Mouse (Mus musculus) left cerebral cortex, postnatal 36 days (tissue): ENCODE measurements around the gene Eif3k. TPM values are rescaled to one million over a fixed set of nuclear protein-coding genes. Genes with fewer than 3 reads are reported as not detected.
"Not testable (repeated sequence)": the region's sequence is repeated elsewhere in the genome, so short reads cannot be mapped to it uniquely, and the experiment has no call there.

Experiments used
- DNase-seq, 2 experiments: peaks; one replicate each; pipeline ENCODE4 v3.0.0; 2021 to 2022; ENCODE audit warnings: low spot score in 2 of 2, mixed read lengths in 1 of 2
- intact Hi-C: fragments of 180-260 bp; cut with DNase I; formaldehyde crosslinking; loops from one replicate; pipeline ENCODE4 v1.15.1; 2025
- total RNA-seq, 2 experiments: library from RNA; stranded (reverse); gene quantifications; 2 replicates each; pipeline ENCODE4 v1.2.3; 2021

Eif3k gene
- total RNA-seq, 2 experiments from 2014 or later = 169 to 194 TPM

DNA sequence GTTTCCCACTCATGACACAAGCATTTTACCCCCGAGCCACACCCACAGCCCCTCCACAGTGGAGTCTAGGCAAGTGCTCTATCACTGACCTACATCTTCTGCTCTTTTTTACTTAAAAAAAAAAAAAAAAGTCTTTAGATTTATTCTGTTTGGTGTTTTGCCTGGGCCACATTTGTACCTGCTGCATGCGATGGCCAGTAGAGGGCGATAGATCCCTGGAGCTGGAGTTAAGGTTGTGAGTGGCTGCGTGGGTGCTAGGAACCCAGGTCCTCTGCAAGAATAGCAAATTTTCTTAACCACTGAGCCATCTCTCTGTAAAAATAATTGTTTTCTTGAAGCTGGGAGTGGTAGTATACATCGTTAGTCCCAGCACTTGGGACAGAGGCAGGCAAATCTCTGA lies 10.0 kb upstream of the Eif3k start:
- DNase-seq = no peak
- intact Hi-C loops = no loop called here

DNA sequence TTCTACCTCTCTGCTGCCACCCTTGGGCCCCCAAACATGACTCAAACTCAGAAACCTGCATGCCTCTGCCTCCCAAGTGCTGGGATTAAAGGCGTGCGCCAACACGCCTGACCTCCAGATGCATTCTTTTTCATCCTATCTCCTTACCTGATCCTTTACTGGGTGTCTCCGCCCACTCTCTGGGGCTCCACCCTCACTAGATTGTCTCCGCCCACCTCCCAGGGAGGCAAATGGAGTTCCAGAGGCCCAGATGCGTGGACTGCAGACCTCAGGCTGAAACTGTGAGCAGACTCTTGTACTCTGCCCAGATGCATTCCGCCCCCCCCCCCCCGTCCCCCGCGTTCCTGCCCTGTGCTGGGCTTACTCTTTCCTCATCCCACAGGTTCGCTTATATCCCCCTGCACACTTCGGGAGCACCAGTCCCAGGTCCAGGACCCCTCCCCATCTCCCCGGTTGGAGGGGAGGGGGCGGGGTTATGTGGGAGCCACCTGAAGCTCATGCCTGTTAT lies 9.2 kb upstream of the Eif3k start:
- intact Hi-C loops = no loop called here
- no peak for DNase-seq

DNA sequence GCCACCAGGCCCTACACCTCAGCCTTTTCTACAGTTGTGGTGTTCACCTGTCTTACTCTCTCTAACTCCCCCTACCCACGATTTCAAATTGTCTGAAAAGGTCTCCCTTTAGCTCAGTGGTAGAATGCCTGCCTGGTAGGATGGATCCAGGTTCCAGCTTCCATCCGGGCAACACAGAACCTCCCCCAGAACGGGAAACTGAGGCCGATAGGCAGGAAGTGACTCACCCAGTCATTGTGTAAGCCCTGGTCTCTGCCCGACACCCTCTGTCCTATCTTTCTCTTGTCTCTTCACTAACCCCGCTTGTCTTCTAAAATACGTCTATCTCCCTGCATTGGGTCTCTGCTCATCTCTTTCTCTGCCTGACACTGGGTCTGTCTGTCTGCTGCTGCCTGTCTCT lies 3.5 kb upstream of the Eif3k start:
- intact Hi-C loops = no loop called here
- DNase-seq = no peak

DNA sequence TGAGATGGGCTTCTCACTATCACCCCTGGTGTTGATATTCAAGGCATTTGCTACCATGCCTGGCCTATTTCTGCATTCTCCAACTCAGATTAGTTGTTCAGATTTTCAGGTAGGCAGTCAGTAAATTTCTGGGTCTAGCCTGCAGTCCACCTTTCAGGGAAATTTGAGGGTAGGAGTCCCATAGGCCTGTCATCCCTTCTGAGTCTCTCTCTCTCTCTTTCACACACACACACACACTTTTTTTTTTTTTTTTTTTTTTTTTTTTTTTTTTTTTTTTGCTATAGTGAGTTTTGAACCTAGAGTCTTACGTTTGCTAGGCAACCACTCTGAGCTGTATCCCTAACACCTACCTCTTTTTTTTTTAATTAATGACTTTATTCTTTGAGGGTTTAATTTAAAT lies 2.8 kb upstream of the Eif3k start:
- intact Hi-C loops = no loop called here
- no peak for DNase-seq

DNA sequence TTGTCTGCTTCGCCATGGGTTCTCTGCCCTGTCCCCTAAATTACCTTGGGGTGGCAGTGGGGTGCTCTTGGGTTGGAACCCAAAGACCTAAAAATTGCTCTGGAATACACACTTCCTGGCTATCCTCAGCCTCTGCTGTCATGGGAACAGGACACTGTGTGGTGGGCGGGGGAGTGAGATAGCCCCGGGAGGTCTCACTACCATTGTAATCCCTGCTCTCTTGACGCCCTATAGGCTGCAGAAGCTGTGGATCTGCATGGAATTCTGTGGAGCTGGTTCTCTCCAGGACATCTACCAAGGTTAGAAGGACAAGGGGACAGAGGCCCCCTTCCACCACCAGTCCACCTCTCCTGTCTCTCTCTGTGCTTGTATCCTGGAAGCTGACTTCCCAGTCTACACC lies 2.2 kb upstream of the Eif3k start:
- intact Hi-C loops = no loop called here
- no peak for DNase-seq

DNA sequence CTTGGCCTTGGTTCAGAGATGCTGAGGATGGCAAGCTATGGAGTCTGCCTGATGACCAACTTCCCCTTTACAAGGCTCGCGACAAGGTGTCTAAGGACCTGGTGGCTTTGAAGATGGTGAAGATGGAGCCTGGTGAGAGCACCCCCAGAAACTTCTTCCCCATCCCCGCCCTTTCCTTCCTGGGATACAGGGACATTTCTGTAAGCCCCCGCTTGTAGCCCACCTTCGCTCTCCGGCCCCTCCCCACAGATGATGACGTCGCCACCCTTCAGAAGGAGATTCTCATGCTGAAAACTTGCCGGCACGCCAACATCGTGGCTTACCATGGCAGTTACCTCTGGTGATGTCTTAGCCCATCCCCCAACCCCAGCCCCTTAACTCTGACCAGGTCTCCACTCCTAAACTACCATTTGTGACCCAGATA lies 1.5 kb upstream of the Eif3k start:
- no peak for DNase-seq
- intact Hi-C loops = no loop called here

DNA sequence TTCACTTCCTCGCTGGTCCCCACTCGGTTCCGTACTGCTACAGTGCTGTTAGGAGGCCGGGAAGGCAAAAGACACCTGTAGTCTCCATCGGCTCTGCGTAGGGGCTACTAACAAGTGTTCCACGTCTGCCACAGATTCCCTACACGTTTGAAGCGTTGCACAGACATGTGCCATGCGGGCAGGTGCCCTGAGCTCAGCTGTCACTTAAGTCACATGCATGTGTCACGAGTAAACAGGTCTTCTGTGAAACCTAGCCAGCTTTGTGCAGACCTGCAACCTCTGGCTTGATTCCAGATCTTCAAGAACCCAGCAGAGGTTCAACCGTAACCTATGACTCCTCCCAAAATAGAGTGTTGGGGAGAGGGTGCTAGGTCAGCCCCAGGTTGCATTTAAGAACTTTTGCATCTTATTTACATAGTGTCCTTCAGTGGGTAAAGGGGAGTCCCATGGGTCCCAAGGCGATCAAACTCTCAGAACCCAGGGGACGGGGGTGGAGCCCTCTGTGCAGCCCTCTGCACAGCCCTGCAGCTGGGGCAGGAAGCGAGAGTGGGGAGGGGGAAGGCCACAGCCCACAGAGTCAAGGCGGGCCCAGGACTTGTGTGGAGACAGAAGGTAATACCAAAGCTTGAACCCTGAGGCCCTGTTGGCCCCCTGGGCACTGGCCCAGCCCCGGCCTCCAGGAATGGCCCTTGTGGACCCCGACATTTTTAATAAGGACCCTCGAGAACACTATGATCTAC lies 780 bp upstream of the Eif3k start:
- no peak for DNase-seq
- intact Hi-C loops = no loop called here

DNA sequence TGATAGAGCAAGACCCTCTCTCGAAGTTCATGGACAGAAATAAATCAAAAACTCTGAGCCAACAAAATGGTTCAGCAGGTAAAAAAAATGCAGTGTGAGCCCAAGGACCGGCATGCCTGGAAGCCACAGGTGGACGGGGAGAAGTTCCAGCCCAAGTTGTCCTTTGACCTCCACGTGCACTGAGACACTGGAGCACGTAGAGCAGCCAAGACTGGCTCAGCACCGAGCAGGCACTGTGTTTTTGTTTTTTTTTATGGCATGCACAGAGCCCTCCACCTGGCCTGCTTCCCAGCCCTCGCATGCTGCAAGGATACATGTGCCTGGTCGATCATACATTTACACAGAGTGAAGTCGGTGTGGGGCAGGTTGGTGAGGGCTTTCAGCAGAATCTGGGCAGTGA lies 4.1 kb downstream of the Eif3k start:
- no peak for DNase-seq
- intact Hi-C loops = no loop called here

DNA sequence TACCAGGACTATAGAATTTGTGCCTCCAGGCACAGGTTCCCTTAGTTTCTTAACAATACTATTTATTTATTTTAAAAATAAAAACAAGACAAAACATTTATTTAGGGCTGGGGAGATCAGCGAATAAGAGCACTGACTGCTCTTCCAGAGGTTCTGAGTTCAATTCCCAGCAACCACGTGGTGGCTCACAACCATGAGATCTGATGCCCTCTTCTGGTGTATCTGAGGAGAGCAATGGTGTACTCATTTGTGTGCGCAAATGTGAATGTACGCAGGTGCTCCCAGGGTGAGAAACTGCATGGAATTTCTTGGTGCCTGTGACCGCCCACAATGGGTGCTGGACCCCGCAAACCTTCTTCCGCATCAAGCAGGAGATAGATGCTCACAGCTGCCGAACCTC lies 8.6 kb downstream of the Eif3k start:
- intact Hi-C loops = loop anchor here (5.0 kb wide), 1 partner anchor 176 kb away; no protein-coding TSS in a partner anchor
- no peak for DNase-seq

DNA sequence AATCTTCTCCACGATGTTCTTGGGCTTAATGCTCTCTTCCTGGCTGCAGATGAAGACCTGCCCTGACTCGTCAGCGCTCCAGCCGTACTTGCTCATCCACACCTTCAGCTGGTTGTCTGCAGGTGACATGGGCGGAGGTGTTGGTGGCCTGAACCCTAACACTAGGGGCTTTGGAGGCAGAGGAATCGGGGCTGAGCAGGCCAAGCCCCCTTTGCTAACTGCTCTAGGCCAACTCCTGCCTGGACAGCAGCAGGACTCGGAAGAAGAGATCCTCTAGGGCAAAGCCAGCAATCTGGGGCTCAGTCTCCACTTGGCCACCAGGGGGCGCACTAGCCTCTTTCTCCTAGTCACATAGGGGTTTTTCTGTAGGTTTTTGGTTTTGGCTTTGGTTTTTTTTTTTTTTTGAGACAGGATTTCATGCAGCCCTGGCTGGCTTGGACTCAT lies 9.1 kb downstream of the Eif3k start:
- intact Hi-C loops = loop anchor here (5.0 kb wide), 1 partner anchor 175 kb away; no protein-coding TSS in a partner anchor

DNA sequence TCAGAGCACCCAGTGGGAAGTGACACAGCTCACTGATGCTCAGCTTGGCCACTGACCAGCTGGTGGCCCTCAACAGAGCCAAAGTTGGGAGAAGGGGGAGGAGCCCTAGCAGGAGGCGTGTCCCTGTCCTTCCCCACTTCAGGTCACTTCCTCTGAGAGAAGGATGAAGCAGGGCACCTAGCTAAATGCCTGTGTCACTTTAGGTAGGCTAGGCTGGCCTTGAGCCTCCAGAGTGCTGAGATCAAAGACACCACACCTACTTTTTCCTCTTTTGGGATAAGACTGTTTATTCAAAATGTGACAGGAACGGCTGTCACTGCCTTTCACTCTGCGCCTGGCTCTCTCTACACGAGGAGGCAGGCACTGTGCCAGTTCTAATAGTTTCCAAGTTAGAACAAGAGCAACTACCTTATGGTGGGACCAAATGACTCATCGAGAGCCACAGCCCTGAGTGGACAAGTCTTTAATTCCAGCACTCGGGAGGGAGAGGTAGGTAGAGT lies 9.8 kb downstream of the Eif3k start:
- DNase-seq = no peak
- intact Hi-C loops = loop anchor here (5.0 kb wide), 1 partner anchor 175 kb away; no protein-coding TSS in a partner anchor

More for the DNA sequence above, 9.1 kb downstream of the Eif3k start:
- peak; percentile 61 to 71 for DNase-seq

DNA sequence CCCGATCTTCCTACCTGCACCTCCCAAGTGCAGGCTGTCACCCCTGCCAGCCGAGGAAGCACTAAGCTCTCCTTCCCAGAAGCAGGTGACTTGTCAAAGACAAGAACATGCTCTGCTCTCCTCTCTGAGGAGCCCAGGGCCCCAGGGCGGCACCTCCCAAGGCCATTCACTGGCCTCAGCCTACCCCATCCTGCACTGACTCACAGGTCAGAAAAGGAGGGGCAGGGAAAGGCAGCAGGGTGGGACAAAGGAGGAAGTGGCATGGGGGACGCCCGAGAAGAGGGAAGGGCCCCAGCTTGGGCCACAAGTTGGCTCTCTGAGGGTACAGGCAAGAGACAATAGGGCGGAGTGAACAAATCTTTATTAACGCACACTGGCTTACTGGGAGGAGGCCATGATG lies 10.6 kb downstream of the Eif3k start:
- intact Hi-C loops = loop anchor here (5.0 kb wide), 1 partner anchor 174 kb away; no protein-coding TSS in a partner anchor
- no peak for DNase-seq

DNA sequence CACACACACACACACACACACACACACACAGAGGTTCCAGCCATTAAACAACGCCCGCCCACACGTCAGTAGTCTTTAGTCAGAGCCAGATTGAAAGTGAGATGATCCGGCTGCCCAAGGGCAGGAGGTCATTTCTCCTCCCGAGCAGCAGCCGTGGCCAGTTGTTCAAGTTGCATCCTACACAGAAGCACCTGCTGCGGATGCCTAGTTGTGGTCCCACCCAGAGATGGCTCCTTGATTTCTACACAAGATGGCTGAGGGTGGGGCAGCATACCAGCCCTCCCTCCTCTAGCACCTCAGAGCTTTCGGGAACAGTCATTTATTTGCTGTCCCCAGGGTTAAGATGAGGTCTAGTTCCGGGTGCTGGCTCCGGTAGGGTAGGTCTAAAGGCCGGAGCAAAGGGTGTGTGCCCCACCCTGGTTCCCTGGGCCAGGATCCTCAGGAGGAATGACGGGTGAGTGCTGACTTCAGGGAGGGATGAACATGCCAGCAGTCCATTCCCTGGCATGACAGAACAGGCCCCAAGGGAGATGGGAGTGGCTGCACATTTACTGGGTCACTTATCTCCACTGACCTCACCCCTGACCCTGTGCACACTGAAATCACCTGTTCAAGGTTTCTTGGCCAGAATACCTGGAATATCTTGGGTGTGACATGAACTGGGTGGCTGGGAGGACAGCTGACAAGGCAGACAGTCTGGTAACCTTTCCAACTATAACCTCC lies 11.8 kb downstream of the Eif3k start:
- no peak for DNase-seq
- intact Hi-C loops = loop anchor here (5.0 kb wide), 1 partner anchor 173 kb away; no protein-coding TSS in a partner anchor

DNA sequence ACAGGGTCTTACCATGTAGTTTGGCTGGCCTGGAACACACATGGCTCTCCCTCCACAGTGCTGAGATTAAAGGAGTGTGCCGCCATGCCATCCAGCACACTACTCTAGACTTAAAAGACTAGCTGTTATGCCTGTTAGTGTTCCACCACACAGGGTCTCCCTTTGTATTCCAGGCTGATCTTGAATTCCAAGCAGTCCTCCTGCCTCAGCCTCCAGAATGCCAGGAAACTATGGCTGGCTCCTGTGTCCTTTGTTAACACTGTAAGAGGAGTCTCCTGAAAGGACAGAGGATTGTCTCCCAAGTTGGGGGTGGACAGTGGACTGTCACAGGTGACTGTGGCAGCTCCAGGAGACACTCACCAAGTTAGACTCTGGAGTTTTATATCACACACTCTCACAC lies 12.4 kb downstream of the Eif3k start:
- intact Hi-C loops = no loop called here

DNA sequence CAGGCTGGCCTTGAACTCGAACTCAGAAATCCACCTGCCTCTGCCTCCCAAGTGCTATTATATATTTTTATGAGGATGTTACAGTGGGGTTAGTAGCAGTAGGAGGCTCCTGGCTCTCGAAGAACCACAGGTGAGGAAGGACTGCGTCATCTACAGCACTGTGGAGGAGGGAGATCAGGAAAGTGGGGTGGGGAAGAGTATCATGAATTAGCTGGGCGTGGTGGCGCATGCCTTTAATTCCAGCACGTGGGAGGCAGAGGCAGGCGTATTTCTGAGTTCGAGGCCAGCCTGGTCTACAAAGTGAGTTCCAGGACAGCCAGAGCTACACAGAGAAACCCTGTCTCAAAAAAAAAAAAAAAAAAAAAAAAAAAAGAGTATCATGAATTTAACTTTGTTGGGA lies 13.5 kb downstream of the Eif3k start:
- intact Hi-C loops, DNase-seq: not testable (repeated sequence)

More for the DNA sequence above, 12.4 kb downstream of the Eif3k start:
- no peak for DNase-seq

DNA sequence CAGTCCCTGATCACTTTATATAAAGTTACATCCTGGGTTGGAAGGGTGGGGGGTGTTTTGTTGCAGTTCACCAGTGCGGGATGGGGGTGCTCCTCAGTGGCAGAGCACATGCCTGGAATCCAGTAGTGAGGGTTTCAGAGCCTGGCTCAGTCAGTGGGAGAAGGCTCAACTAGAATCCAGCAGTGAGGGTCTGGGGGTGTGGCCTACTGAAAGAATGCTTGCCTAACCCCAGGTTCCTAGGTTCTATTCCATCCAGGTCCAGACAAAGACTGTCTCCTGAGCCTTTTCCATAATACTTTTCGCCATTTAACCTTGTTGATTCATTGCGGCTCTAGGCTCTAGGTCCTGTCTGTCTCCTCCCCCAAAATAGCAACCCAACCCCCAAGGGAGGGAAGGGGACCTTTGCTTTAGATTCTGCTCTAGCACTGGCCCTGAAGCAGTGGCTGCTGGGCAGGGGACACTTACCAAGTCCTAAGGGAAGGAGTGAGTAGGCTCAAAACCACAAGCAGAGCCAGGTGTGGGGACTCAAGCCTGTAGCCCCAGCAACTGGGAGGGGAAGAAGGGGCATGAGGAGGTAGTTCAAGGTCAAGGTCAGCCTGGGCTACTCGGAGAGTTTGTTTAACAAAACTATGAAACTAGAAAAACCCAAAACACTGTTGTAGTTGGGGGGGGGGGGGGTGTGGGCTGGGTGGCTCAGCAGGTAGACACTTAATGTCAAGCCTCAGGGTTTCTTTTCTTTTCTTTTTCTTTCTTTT lies 14.7 kb downstream of the Eif3k start:
- intact Hi-C loops = no loop called here
- no peak for DNase-seq

DNA sequence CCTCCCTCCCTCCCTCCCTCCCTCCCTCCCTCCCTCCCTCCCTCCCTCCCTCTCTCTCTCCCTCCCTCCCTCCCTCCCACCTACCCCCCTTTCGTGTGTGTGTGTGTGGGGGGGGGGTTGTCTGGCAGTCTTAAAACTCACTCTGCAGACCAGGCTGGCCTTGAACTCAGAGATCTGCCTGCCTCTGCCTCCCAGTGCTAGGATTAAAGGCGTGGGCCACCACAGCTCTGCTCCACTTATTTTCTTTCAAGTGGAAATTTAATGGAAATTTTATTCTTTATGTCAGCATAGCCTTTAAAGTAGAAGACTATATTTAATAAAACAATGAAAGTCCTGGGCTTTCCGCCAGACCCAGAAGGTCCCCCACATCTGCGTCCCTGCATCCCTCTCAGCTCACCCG lies 15.5 kb downstream of the Eif3k start:
- intact Hi-C loops = no loop called here
- DNase-seq = no peak

DNA sequence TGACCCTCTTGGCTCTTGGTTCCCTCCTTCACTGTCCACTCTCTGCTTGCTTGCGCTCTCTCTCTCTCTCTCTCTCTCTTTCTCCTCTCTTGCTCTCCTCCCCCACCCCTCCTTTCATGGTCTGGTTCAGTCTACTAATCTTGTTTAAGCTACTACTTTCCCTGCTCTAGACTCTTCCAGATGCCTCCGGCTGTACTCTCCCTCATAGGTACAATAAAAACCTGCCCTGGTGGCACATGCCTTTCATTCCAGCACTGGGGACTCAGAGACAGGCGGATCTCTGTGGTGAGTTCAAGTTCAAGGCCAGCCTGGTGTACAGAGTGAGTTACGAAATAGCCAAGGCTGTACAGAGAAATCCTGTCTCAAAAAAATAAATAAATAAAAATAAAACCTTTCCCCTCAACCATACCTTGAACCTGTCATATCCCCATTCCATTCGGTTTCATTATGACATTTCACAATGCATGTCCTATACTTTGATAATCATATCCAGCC lies 16.3 kb downstream of the Eif3k start:
- DNase-seq = no peak
- intact Hi-C loops = no loop called here

DNA sequence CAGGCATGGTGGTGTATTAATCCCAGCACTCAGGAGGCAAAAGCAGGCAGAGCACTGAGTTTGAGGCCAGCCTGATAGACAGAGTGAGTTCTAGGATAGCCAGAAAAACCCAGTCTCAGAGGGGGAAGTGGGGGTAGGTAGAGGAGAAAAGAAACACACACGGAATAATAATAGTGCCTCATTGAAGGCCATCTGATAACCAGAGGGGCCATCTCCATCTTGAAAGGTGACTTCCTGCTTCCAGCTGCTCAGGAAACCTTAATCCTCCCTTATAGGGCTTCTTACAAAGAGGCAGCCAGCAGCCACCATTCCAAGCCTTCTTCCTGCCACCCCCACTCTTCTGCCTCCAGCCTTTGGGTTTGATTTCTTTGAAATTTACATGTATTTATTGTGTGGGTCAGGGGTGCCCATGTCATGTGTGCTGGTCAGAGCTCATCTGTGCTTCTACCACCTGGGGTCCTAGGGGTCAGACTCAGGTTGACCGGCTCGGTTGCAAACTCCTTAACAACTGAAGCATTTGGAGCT lies 18.2 kb downstream of the Eif3k start:
- intact Hi-C loops = loop anchor here (2.0 to 5.0 kb wide), 2 partner anchors 61 to 151 kb away; no protein-coding TSS in a partner anchor
- DNase-seq = no peak
